Mouse (Mus musculus) cerebellum, adult 2 months (tissue): Measurements from ENCODE around the gene Olfr1217. TPM values are rescaled to one million over a fixed set of nuclear protein-coding genes. Genes with fewer than 3 reads are reported as not detected.
"Not testable (repeated sequence)": the region's sequence is repeated elsewhere in the genome, so short reads cannot be mapped to it uniquely, and the experiment has no call there.

ENCODE experiments used
- DNase-seq, 2 experiments: peaks; one replicate each; pipeline ENCODE4 v3.0.0; 2021
- H3K27ac ChIP-seq: fragments of 200-500 bp; 2 replicates; pipeline ENCODE4 v1.5.1; 2012; ENCODE audit warnings: low read length, control low read depth, inconsistent platforms; ENCODE audit not compliant: insufficient read depth
- H3K27me3 ChIP-seq: fragments of 200-500 bp; 2 replicates; pipeline ENCODE4 v1.6.1; 2012; ENCODE audit warnings: inconsistent platforms, mild to moderate bottlenecking, low read length, moderate library complexity; ENCODE audit not compliant: control insufficient read depth, insufficient read depth
- H3K4me1 ChIP-seq: fragments of 200-500 bp; 2 replicates; pipeline ENCODE4 v1.6.1; 2011; ENCODE audit warnings: low read length; ENCODE audit not compliant: control insufficient read depth, insufficient read depth
- H3K4me3 ChIP-seq: fragments of 200-500 bp; replicated peaks from 2 replicates; pipeline ENCODE3; 2011; ENCODE audit warnings: mild to moderate bottlenecking, low read depth, low read length, control low read depth; ENCODE audit not compliant: insufficient read depth
- CTCF ChIP-seq: fragments of 200-500 bp; IDR thresholded peaks from 2 replicates; pipeline ENCODE4 v1.5.1; 2011; ENCODE audit warnings: low read depth, mild to moderate bottlenecking, control low read depth, low read length, moderate library complexity, borderline replicate concordance; ENCODE audit not compliant: insufficient read depth
- POLR2A ChIP-seq: fragments of 200-500 bp; IDR thresholded peaks from 2 replicates; pipeline ENCODE4 v1.6.1; 2011; ENCODE audit warnings: low read length, control low read depth, borderline replicate concordance; ENCODE audit not compliant: insufficient read depth
- WGBS: fragments of 180-500 bp; shearing (Covaris S2); methylation state at CpG from one replicate; pipeline ENCODE4 v1.1.7; 2018; 5-methylcytosine and 5-hydroxymethylcytosine counted together
- polyA plus RNA-seq: library from polyadenylated mRNA; depleted of rRNA; stranded (reverse); fragments of >200 nt; gene quantifications from 2 replicates; pipeline ENCODE4 v1.2.3, GENCODE M21; 2012; rRNA removed

Olfr1217 gene
- not detected in 2 replicates for polyA plus RNA-seq

- H3K4me3 ChIP-seq: no peak within 1 kb of the TSS
Measured at GRCm38 (mm10) chr2:89031965-89032364, at the start of gene Olfr1217. Gene Olfr1217 (minus strand): TSS chr2:89032065.

GRCm38 (mm10) chr2:89081487-89081886 lies 49.6 kb upstream of the Olfr1217 start:
- Histone ChIP-seq H3K4me1 (no peaks in the 10 kb centered on the region), H3K4me3 (no peak overlapping the region), H3K27ac (no peak overlapping the region), H3K27me3 (no peaks in the 10 kb centered on the region)
- no peak for DNase-seq
- TF ChIP-seq CTCF (no peak), POLR2A (no peak)

More at GRCm38 (mm10) chr2:89031965-89032364, at the start of gene Olfr1217:
- Histone ChIP-seq H3K4me1 (no peaks in the 10 kb centered on the region), H3K27ac (no peak within 1 kb of the TSS), H3K27me3 (no peaks in the 10 kb centered on the region)
- no peak for TF ChIP-seq CTCF
- TF ChIP-seq POLR2A: no peak
- WGBS: 67% methylated on average over 2 of the region's 2 CpGs
- no peak for DNase-seq

DNA sequence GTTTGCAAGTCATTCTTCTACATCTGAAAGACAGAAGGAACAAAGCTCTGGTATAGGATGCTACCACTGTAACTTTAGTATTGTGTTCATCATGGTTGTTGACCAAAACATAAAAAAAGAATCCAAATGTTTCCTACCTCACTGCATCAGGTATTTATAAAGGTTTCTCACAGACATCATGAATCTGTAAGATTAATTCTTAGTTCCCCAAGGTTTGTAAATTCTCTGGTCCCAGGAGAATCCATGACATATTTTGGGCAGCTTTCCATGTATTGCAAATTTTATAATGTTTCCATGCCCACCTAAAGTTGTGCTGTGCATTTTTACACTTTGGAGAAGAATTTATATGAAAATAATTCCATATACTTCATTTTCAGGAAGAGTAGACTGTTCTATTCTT lies 29.2 kb upstream of the Olfr1217 start, which contains the start of gene Olfr1218:
TSS of gene Olfr1218 (minus strand) at position 101 of the 400 bp plus-strand sequence.
- Histone ChIP-seq H3K4me3 (no peak within 1 kb of the TSS), H3K4me1 (no peaks in the 10 kb centered on the region), H3K27ac (no peak within 1 kb of the TSS), H3K27me3 (no peaks in the 10 kb centered on the region)
- no peak for TF ChIP-seq CTCF
- no peak for TF ChIP-seq POLR2A
- DNase-seq: no peak

GRCm38 (mm10) chr2:89021436-89021835 lies 10.4 kb downstream of the Olfr1217 start:
- WGBS: 66% methylated on average over 3 of the region's 3 CpGs
- not testable (repeated sequence) for H3K27ac ChIP-seq, H3K4me1 ChIP-seq, H3K27me3 ChIP-seq, DNase-seq, H3K4me3 ChIP-seq

DNA sequence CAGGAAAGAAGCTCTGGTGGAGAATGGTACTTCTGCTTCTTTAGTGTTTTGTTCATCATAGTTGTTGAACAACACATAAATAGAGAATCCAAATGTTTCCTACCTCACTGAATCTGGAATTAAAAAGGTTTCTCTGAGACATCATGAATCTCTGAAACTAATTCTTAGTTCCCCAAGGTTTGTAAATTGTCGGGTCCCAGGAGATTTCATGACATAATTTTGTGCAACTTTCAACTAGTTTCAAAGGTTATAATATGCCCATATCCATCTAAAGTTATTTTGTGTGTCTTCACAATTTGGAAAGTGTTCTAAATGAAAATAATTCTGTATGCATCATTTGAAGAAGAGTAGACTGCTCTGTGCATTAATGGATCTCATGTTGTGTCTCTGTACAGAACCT lies 13.6 kb downstream of the Olfr1217 start, which contains the start of gene Olfr1216:
TSS of gene Olfr1216 (minus strand) at position 101 of the 400 bp plus-strand sequence.
- no peak for DNase-seq
- Histone ChIP-seq H3K4me1 (no peaks in the 10 kb centered on the region), H3K4me3 (no peak within 1 kb of the TSS), H3K27ac (no peak within 1 kb of the TSS), H3K27me3 (no peaks in the 10 kb centered on the region)
- WGBS: 70% methylated on average over 1 of the region's 1 CpGs
- TF ChIP-seq CTCF: no peak
- no peak for TF ChIP-seq POLR2A

DNA sequence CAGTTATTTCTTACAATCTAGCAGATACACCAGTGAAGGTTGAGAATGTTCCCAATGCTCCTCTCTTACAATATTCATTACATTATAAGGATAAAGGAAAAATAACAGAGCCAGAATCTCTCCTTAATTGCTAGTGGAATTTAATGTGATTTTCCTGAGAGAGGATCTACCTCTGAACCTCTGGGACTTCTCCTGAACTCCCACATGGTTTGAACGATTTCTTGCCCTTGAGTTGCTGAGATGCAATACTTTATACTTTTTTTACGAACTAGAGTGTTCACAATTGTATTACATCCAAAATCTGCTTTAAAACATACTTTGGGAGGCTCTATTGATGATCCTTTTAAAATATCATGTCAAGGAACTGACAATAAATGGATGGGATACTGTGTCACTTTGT lies 25.0 kb downstream of the Olfr1217 start, which contains the start of gene Olfr1215:
TSS of gene Olfr1215 (minus strand) at position 101 of the 400 bp plus-strand sequence.
- Histone ChIP-seq H3K4me1 (no peaks in the 10 kb centered on the region), H3K27ac (no peak within 1 kb of the TSS), H3K27me3 (no peaks in the 10 kb centered on the region), H3K4me3 (no peak within 1 kb of the TSS)
- 66% methylated on average over 2 of the region's 2 CpGs for WGBS
- DNase-seq: no peak
- TF ChIP-seq CTCF (no peak), POLR2A (no peak)

- WGBS: 75% methylated on average over 1 of the region's 1 CpGs
- no peaks in the 10 kb centered on the region for H3K27me3 ChIP-seq
- H3K4me1 ChIP-seq: no peaks in the 10 kb centered on the region
- DNase-seq: no peak
- H3K27ac ChIP-seq: no peak within 1 kb of the TSS
- H3K4me3 ChIP-seq: no peak within 1 kb of the TSS
- no peak for TF ChIP-seq POLR2A
- TF ChIP-seq CTCF: no peak
Measured at GRCm38 (mm10) chr2:88992553-88992952, 39.3 kb downstream of the Olfr1217 start, which contains the start of gene Olfr1214. Gene Olfr1214 (minus strand): TSS chr2:88992653.

DNA sequence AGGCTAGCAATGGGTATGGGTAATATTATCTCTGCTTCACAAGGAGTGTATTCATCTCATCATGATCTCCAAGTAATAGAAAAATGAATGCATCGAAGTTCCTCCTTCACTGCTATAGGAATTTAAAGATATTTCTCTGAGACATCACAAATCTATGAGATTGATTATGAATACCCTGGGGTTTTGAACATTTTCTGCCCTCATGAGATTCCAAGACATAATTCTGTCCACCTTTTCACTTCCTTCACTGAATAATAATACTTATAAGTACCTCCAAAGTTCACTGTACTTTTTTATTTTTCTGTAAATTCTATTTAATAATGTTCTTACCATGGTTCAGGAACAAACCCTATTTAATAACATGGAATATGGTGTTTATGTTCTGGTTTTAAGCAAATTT lies 51.7 kb downstream of the Olfr1217 start, which contains the start of gene Gm13762:
TSS of gene Gm13762 (minus strand) at position 101 of the 400 bp plus-strand sequence.
- DNase-seq: no peak
- H3K27me3 ChIP-seq: no peaks in the 10 kb centered on the region
- WGBS: 69% methylated on average over 1 of the region's 1 CpGs
- TF ChIP-seq POLR2A (no peak), CTCF (no peak)
- no peak within 1 kb of the TSS for H3K27ac ChIP-seq
- no peaks in the 10 kb centered on the region for H3K4me1 ChIP-seq
- H3K4me3 ChIP-seq: no peak within 1 kb of the TSS

Other genes starting within 250 kb of the Olfr1217 start
- not detected in 2 replicates for gene Olfr1201, start 239.0 kb downstream of the Olfr1217 start, polyA plus RNA-seq
- not detected in 2 replicates for gene Olfr1202, start 217.6 kb downstream of the Olfr1217 start, polyA plus RNA-seq
- not detected in 2 replicates for gene Olfr1205, start 202.3 kb downstream of the Olfr1217 start, polyA plus RNA-seq
- gene Olfr1204, start 182.8 kb downstream of the Olfr1217 start, polyA plus RNA-seq: not detected in 2 replicates
- gene Olfr1206, start 168.8 kb downstream of the Olfr1217 start, polyA plus RNA-seq: not detected in 2 replicates
- not detected in 2 replicates for gene Olfr1208, start 129.8 kb downstream of the Olfr1217 start, polyA plus RNA-seq
- gene Olfr1209, start 116.9 kb downstream of the Olfr1217 start, polyA plus RNA-seq: not detected in 2 replicates
- not detected in 2 replicates for gene Olfr1211, start 94.0 kb downstream of the Olfr1217 start, polyA plus RNA-seq
- gene Olfr1212, start 78.1 kb downstream of the Olfr1217 start, polyA plus RNA-seq: not detected in 2 replicates
- gene Gm13762, start 51.8 kb downstream of the Olfr1217 start, polyA plus RNA-seq: not detected in 2 replicates
- not detected in 2 replicates for gene Olfr1214, start 39.4 kb downstream of the Olfr1217 start, polyA plus RNA-seq
- not detected in 2 replicates for gene Olfr1215, start 25.1 kb downstream of the Olfr1217 start, polyA plus RNA-seq
- gene Olfr1216, start 13.7 kb downstream of the Olfr1217 start, polyA plus RNA-seq: not detected in 2 replicates
- not detected in 2 replicates for gene Olfr1218, start 29.1 kb upstream of the Olfr1217 start, polyA plus RNA-seq
- gene Olfr1219, start 51.4 kb upstream of the Olfr1217 start, polyA plus RNA-seq: not detected in 2 replicates
- gene Olfr1220, start 74.8 kb upstream of the Olfr1217 start, polyA plus RNA-seq: not detected in 2 replicates
- gene Olfr1221, start 85.2 kb upstream of the Olfr1217 start, polyA plus RNA-seq: not detected in 2 replicates
- gene Olfr1222, start 101.0 kb upstream of the Olfr1217 start, polyA plus RNA-seq: not detected in 2 replicates
- not detected in 2 replicates for gene Olfr1223, start 119.5 kb upstream of the Olfr1217 start, polyA plus RNA-seq
- gene Olfr1224-ps1, start 132.0 kb upstream of the Olfr1217 start, polyA plus RNA-seq: not detected in 2 replicates
- gene Olfr1225, start 142.6 kb upstream of the Olfr1217 start, polyA plus RNA-seq: not detected in 2 replicates
- not detected in 2 replicates for gene Olfr1226, start 168.0 kb upstream of the Olfr1217 start, polyA plus RNA-seq
- gene Olfr1228, start 222.0 kb upstream of the Olfr1217 start, polyA plus RNA-seq: not detected in 2 replicates